Mouse (Mus musculus): ENCODE measurements at regions not wholly inside any gene's neighbourhood (a gene's known extent, or its start where the extent isn't known, plus 50 kb on each side); places are given as distances from the start of the nearest gene placed in this dataset.
A peak's percentile ranks its signal among the peaks of the same experiment; 100 is the strongest.

DNA sequence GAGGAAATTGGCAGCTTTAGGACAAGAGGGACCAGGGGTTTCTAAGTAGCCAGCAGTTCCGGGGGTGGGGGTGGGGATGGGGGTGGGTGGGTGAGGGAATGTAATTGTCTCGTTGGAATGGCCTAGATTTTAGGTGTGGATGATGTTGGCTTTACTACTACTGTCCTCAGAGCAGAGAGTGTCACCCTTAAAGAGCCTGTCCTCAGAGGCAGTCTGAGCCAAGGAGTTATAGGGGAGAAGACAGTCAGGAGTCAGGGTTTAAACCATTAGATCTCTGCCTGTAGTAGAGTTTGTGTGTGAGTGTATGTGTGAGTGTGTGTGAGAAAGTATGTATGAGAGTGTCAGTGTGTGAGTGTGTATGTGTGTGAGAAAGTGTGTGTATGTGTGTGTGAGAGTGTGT is 179.6 kb upstream of the 4931429L15Rik start:
- WGBS, result 20% methylated on average over 2 of the region's 2 CpGs
- no peaks in the 10 kb centered on the region for H3K36me3 ChIP-seq (ENCODE audit: insufficient read depth, low read length)
- ATAC-seq (ENCODE audit: low FRiP score), result no peak
- H3K27me3 ChIP-seq (ENCODE audit: insufficient read depth, low read length), result peaks cover 3% of the 10 kb centered on the region; the same call in 1 of the 2 replicates
- no peak overlapping the region for H3K9ac ChIP-seq (replicated peaks; ENCODE audit: low read length, poor library complexity, severe bottlenecking)
- no peak for DNase-seq (ENCODE audit: low spot score)
- H3K4me3 ChIP-seq (ENCODE audit: low read depth, low read length), result no peak overlapping the region
- no peak overlapping the region for H3K27ac ChIP-seq (ENCODE audit: low read depth, low read length)
- H3K4me2 ChIP-seq (ENCODE audit: low read depth, low read length, poor library complexity, severe bottlenecking), result no peak overlapping the region
- no peaks in the 10 kb centered on the region for H3K9me3 ChIP-seq (ENCODE audit: low read length)
- no peak for TF ChIP-seq CTCF (IDR thresholded peaks at IDR 0.05)
- peaks cover 9% of the 10 kb centered on the region; the same call in 1 of the 2 replicates for H3K4me1 ChIP-seq (ENCODE audit: insufficient read depth, low read length)

DNA sequence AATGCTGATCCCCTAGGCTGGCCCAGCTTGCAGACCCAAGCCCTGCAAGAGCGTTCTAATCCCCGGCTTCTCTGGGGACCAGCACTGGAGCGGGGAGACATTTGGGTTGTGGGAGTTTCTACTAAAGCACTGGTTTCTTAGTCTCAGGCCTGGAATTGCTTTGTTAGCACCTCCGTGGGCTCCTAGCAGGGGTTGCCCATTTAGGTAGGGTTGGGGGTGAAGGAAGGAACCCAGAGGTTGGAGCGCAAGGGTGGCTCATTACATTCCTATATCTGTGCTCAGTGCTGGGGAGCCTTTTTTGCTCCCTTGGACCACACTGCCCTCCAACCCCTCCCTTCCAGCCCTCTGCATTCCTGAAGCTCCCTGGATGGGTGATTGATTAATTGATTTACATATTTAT is 179.1 kb upstream of the 4931429L15Rik start:
- no peak for ATAC-seq (ENCODE audit: low FRiP score)
- TF ChIP-seq CTCF (IDR thresholded peaks at IDR 0.05), result no peak
- Histone ChIP-seq H3K4me3 (ENCODE audit: low read depth, low read length) (no peak overlapping the region), H3K27me3 (ENCODE audit: insufficient read depth, low read length) (peaks cover 3% of the 10 kb centered on the region; the same call in 1 of the 2 replicates), H3K9ac (replicated peaks; ENCODE audit: low read length, poor library complexity, severe bottlenecking) (no peak overlapping the region), H3K27ac (ENCODE audit: low read depth, low read length) (no peak overlapping the region), H3K4me1 (ENCODE audit: insufficient read depth, low read length) (peaks cover 7% of the 10 kb centered on the region; the same call in 1 of the 2 replicates), H3K9me3 (ENCODE audit: low read length) (no peaks in the 10 kb centered on the region), H3K36me3 (ENCODE audit: insufficient read depth, low read length) (no peaks in the 10 kb centered on the region), H3K4me2 (ENCODE audit: low read depth, low read length, poor library complexity, severe bottlenecking) (no peak overlapping the region)
- no peak for DNase-seq (ENCODE audit: low spot score)
- 49% methylated on average over 5 of the region's 5 CpGs for WGBS

DNA sequence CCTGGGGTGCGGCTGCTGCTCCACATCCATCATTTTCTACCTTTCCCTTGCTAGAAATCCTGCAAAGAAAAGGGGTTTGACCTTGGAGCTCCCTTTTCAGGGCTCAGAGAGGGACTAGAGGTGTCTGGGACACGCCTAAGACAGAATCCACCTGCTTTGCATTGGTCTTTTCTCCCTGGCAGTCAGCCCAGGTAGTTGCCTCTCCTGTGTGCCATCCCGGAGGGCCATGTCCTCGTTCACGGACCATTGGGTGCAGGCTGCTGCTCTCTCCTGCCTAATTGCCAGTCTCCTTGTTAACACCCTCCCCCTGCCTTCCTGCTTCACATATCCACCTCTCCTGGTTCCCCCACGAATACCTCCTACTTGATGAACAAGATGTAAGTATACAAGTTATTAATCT is 175.5 kb upstream of the 4931429L15Rik start:
- no peak for TF ChIP-seq CTCF (IDR thresholded peaks at IDR 0.05)
- Histone ChIP-seq H3K9ac (replicated peaks; ENCODE audit: low read length, poor library complexity, severe bottlenecking) (0 out of 2 replicates have a peak overlapping the region, but pooled peaks have one; percentile 13), H3K9me3 (ENCODE audit: low read length) (no peaks in the 10 kb centered on the region), H3K4me2 (ENCODE audit: low read depth, low read length, poor library complexity, severe bottlenecking) (no peak overlapping the region), H3K27ac (ENCODE audit: low read depth, low read length) (no peak overlapping the region), H3K36me3 (ENCODE audit: insufficient read depth, low read length) (no peaks in the 10 kb centered on the region), H3K4me1 (ENCODE audit: insufficient read depth, low read length) (no peaks in the 10 kb centered on the region; the same call in 1 of the 2 replicates), H3K4me3 (ENCODE audit: low read depth, low read length) (no peak overlapping the region), H3K27me3 (ENCODE audit: insufficient read depth, low read length) (peaks cover 3% of the 10 kb centered on the region; the same call in 1 of the 2 replicates)
- DNase-seq (ENCODE audit: low spot score), result no peak
- ATAC-seq (ENCODE audit: low FRiP score), result no peak
- 75% methylated on average over 6 of the region's 6 CpGs for WGBS

DNA sequence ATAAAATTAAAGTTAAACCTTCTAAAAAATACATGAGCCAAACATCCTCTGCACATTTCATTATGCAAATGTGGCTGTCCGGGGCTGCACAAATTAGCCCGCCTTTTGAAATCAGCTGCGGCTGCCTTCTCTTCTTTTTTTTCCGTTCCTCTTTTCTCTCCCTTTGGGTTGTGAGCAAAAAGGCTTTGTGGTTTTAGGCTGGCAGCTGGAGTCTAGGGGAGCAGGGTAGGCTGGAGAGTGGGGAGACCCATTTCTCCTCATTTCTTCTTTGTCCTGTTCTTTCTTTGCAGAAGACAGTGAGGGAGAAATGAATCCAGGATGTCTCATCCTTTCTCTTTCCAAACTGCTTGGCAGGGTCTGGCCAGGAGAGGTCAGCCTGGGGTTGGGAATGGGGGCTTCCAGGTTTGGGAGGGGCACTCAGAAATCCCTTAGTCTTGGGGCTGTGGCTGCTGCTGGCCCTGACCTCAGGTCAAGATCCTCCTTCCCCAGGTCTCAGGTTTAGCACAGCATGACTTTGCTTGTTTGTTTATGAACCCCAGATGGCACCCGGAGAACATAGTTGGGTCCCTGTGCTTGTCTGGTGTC is 163.2 kb upstream of the 4931429L15Rik start:
- Histone ChIP-seq H3K27ac (ENCODE audit: low read depth, low read length) (peak overlapping the region; percentile 32; the same call in 1 of the 2 replicates), H3K9me3 (ENCODE audit: low read length) (no peaks in the 10 kb centered on the region), H3K27me3 (ENCODE audit: insufficient read depth, low read length) (no peaks in the 10 kb centered on the region), H3K36me3 (ENCODE audit: insufficient read depth, low read length) (no peaks in the 10 kb centered on the region), H3K4me3 (ENCODE audit: low read depth, low read length) (no peak overlapping the region), H3K9ac (replicated peaks; ENCODE audit: low read length, poor library complexity, severe bottlenecking) (0 out of 2 replicates have a peak overlapping the region, but pooled peaks have one; percentile 5), H3K4me2 (ENCODE audit: low read depth, low read length, poor library complexity, severe bottlenecking) (no peak overlapping the region), H3K4me1 (ENCODE audit: insufficient read depth, low read length) (peaks cover 9% of the 10 kb centered on the region; the same call in 1 of the 2 replicates)
- 24% methylated on average over 5 of the region's 5 CpGs for WGBS
- peak; percentile 71 for TF ChIP-seq CTCF (IDR thresholded peaks at IDR 0.05)
- no peak for ATAC-seq (ENCODE audit: low FRiP score)
- no peak for DNase-seq (ENCODE audit: low spot score)

- Histone ChIP-seq H3K9ac (replicated peaks; ENCODE audit: low read length, poor library complexity, severe bottlenecking) (no peak overlapping the region), H3K27ac (ENCODE audit: low read depth, low read length) (peak overlapping the region; percentile 32; the same call in 1 of the 2 replicates), H3K4me2 (ENCODE audit: low read depth, low read length, poor library complexity, severe bottlenecking) (no peak overlapping the region), H3K4me3 (ENCODE audit: low read depth, low read length) (no peak overlapping the region), H3K36me3 (ENCODE audit: insufficient read depth, low read length) (no peaks in the 10 kb centered on the region), H3K4me1 (ENCODE audit: insufficient read depth, low read length) (peaks cover 9% of the 10 kb centered on the region; the same call in 1 of the 2 replicates), H3K27me3 (ENCODE audit: insufficient read depth, low read length) (no peaks in the 10 kb centered on the region), H3K9me3 (ENCODE audit: low read length) (no peaks in the 10 kb centered on the region)
- 44% methylated on average over 12 of the region's 12 CpGs for WGBS
- ATAC-seq (ENCODE audit: low FRiP score) (no peak), DNase-seq (ENCODE audit: low spot score) (no peak)
- no peak for TF ChIP-seq CTCF (IDR thresholded peaks at IDR 0.05)
These were observed 162.5 kb upstream of the 4931429L15Rik start for GRCm38 (mm10) chr9:46482034-46482858.

GRCm38 (mm10) chr9:46481491-46481890 is 161.7 kb upstream of the 4931429L15Rik start:
- H3K4me1 ChIP-seq (ENCODE audit: insufficient read depth, low read length), result peaks cover 9% of the 10 kb centered on the region; the same call in 1 of the 2 replicates
- no peak for TF ChIP-seq CTCF (IDR thresholded peaks at IDR 0.05)
- H3K9me3 ChIP-seq (ENCODE audit: low read length), result no peaks in the 10 kb centered on the region
- H3K36me3 ChIP-seq (ENCODE audit: insufficient read depth, low read length), result no peaks in the 10 kb centered on the region
- 52% methylated on average over 7 of the region's 7 CpGs for WGBS
- H3K27me3 ChIP-seq (ENCODE audit: insufficient read depth, low read length), result no peaks in the 10 kb centered on the region
- no peak overlapping the region for H3K4me2 ChIP-seq (ENCODE audit: low read depth, low read length, poor library complexity, severe bottlenecking)
- ATAC-seq (ENCODE audit: low FRiP score) (no peak), DNase-seq (ENCODE audit: low spot score) (no peak)
- H3K27ac ChIP-seq (ENCODE audit: low read depth, low read length), result no peak overlapping the region
- no peak overlapping the region for H3K4me3 ChIP-seq (ENCODE audit: low read depth, low read length)
- no peak overlapping the region for H3K9ac ChIP-seq (replicated peaks; ENCODE audit: low read length, poor library complexity, severe bottlenecking)
